Mouse (Mus musculus): ENCODE results near the gene Cfb. TPM values are rescaled to one million over a fixed set of nuclear protein-coding genes. Genes with fewer than 3 reads are reported as not detected.
"Not testable (repeated sequence)": the region's sequence is repeated elsewhere in the genome, so short reads cannot be mapped to it uniquely, and the experiment has no call there.

The Cfb gene
- polyA plus RNA-seq, 1 experiment from 2014 or later: 1.2 TPM

DNA sequence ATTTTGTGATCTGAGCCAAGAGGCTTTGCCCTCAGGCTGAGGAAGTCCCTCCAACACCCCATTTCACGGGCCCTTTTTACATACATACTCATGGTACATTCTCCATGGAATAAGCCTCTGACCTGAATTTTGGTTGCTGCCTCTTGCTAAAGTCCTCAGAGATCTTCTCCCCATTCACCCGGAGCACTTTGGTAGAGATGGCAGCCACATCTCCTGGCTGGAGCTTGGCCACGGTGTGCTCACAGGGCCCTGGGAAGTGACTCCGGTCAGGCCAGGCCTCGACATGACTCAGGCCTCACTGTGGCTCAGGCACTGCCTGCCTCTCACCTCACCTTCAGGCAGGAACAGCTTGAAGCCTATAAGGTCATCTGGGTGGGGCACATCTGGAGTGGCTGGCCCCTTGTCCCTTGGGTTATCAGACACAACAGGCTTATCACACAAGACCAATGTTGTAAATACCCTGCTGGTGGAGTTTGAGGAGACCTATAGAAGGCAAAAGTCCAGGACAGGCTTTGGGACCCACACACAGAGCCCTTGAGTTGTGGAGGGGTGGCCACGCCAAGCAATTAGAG is 21.5 kb downstream of the Cfb start:
- no peak overlapping the region for H3K27ac ChIP-seq (replicated peaks; ENCODE audit: low read depth, low read length)
- no peak overlapping the region for H3K9ac ChIP-seq (replicated peaks; ENCODE audit: low read length)
- no peaks in the 10 kb centered on the region; the same call in none of the 2 replicates for H3K4me1 ChIP-seq (ENCODE audit: control insufficient read depth, insufficient read depth, low read length)
- no peak overlapping the region for H3K4me2 ChIP-seq (ENCODE audit: low read depth, low read length)
- ATAC-seq (replicated peaks; ENCODE audit: insufficient number of reproducible peaks, low FRiP score, low TSS enrichment, low read depth): no peak
- DNase-seq (ENCODE audit: low spot score): no peak
- H3K36me3 ChIP-seq (replicated peaks; ENCODE audit: control insufficient read depth, insufficient read depth, low read depth, low read length): no peaks in the 10 kb centered on the region; the same call in none of the 2 replicates
- WGBS: 89% methylated on average over 6 of the region's 6 CpGs
- H3K9me3 ChIP-seq (replicated peaks; ENCODE audit: control insufficient read depth, low read length): no peaks in the 10 kb centered on the region
- no peak overlapping the region for H3K4me3 ChIP-seq (ENCODE audit: low read depth, low read length)
- no peaks in the 10 kb centered on the region for H3K27me3 ChIP-seq (ENCODE audit: control insufficient read depth, insufficient read depth, low read length)

DNA sequence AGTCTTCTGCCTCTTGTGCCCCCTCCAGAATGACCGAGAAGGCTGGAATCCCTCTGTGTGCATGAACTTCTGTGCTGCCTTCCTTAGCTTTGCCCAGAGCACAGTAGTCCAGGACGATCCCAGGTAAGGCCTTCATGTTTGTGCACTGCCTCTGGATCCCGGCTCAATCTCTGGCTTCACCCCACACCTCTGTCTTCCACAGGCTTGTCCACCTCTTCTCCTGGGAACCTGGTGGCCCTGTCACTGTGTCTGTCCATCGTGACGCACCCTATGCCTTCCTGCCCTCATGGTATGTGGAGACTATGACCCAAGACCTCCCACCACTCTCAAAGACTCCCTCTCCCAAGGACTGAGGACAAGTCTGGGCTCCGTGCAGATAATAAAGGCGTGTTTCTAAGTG is 23.5 kb downstream of the Cfb start:
- 90% methylated on average over 7 of the region's 7 CpGs for WGBS
- H3K9ac ChIP-seq (replicated peaks; ENCODE audit: low read length): no peak overlapping the region
- no peak overlapping the region for H3K4me2 ChIP-seq (ENCODE audit: low read depth, low read length)
- DNase-seq (ENCODE audit: low spot score) (no peak), ATAC-seq (replicated peaks; ENCODE audit: insufficient number of reproducible peaks, low FRiP score, low TSS enrichment, low read depth) (no peak)
- H3K27ac ChIP-seq (replicated peaks; ENCODE audit: low read depth, low read length): no peak overlapping the region
- no peaks in the 10 kb centered on the region for H3K27me3 ChIP-seq (ENCODE audit: control insufficient read depth, insufficient read depth, low read length)
- H3K4me3 ChIP-seq (ENCODE audit: low read depth, low read length): no peak overlapping the region
- no peaks in the 10 kb centered on the region; the same call in 1 of the 2 replicates for H3K36me3 ChIP-seq (replicated peaks; ENCODE audit: control insufficient read depth, insufficient read depth, low read depth, low read length)
- no peaks in the 10 kb centered on the region for H3K9me3 ChIP-seq (replicated peaks; ENCODE audit: control insufficient read depth, low read length)
- no peaks in the 10 kb centered on the region; the same call in none of the 2 replicates for H3K4me1 ChIP-seq (ENCODE audit: control insufficient read depth, insufficient read depth, low read length)

DNA sequence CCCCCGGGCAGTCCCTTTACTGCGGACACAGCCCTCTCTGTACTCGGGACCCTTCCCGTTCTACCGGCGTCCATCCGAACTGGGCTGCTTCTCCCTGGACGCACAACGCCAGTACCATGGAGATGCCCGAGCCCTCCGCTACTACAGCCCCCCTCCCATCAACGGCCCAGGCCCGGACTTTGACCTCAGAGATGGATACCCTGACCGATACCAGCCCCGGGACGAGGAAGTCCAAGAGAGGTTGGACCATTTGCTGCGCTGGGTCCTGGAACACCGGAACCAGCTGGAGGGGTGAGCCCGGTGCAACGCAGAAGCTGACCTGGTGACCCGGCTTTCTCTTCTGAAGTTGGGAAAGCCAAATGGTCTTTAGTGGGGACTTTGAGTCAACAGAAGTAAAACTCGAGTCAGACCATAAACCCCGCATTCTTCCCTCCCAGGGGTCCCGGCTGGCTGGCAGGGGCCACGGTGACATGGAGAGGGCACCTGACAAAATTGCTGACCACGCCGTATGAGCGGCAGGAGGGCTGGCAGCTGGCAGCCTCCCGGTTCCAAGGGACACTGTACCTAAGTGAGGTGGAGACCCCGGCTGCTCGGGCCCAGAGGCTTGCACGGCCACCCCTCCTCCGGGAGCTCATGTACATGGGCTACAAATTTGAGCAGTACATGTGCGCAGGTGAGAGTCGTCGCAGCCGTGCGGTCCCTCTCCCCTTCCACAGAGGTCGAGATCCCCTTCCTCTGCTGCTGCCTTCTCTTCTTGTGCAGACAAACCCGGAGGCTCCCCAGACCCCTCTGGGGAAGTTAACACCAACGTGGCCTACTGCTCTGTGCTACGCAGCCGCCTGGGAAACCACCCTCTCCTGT is 24.6 kb downstream of the Cfb start:
- H3K4me2 ChIP-seq (ENCODE audit: low read depth, low read length): peak overlapping the region; percentile 90
- peak overlapping the region; percentile 35; the same call in 1 of the 2 replicates for H3K27ac ChIP-seq (replicated peaks; ENCODE audit: low read depth, low read length)
- H3K9ac ChIP-seq (replicated peaks; ENCODE audit: low read length): peak overlapping the region; percentile 71
- no peaks in the 10 kb centered on the region; the same call in none of the 2 replicates for H3K4me1 ChIP-seq (ENCODE audit: control insufficient read depth, insufficient read depth, low read length)
- H3K4me3 ChIP-seq (ENCODE audit: low read depth, low read length): peak overlapping the region; percentile 61
- no peaks in the 10 kb centered on the region; the same call in 1 of the 2 replicates for H3K36me3 ChIP-seq (replicated peaks; ENCODE audit: control insufficient read depth, insufficient read depth, low read depth, low read length)
- WGBS: 36% methylated on average over 40 of the region's 43 CpGs
- no peak for DNase-seq (ENCODE audit: low spot score)
- H3K27me3 ChIP-seq (ENCODE audit: control insufficient read depth, insufficient read depth, low read length): no peaks in the 10 kb centered on the region
- 0 out of 2 replicates have a peak, but pooled peaks have one; percentile 22 for ATAC-seq (replicated peaks; ENCODE audit: insufficient number of reproducible peaks, low FRiP score, low TSS enrichment, low read depth)
- H3K9me3 ChIP-seq (replicated peaks; ENCODE audit: control insufficient read depth, low read length): no peaks in the 10 kb centered on the region

DNA sequence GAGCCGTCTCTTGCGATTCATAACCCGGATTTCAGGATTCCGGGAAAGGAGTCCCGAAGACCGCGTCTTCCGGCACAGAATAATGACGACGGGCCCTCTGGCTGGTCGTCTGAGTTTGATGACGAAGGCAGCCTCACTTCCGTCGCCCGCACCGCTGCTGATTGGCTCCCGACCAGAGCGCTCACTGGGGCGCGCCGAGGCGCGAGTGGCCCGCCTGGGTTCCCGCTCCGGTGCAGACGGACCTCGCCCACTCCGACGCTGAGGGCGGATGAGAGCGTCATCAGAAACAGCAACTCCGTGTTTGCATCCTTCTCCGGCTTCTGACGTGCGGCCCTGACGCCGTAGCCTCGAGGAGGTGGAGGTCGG is 25.5 kb downstream of the Cfb start, which contains the start of the genes Stk19 and Dxo:
Stk19 (minus strand) TSS at position 90 of the 366 bp plus-strand sequence.
Dxo (plus strand) TSS at position 164 of the 366 bp plus-strand sequence.
- ATAC-seq (replicated peaks; ENCODE audit: insufficient number of reproducible peaks, low FRiP score, low TSS enrichment, low read depth) (peak; percentile 91), DNase-seq (ENCODE audit: low spot score) (peak; percentile 98)
- H3K4me3 ChIP-seq (ENCODE audit: low read depth, low read length): peak within 1 kb of the TSS; percentile 61
- H3K27me3 ChIP-seq (ENCODE audit: control insufficient read depth, insufficient read depth, low read length): no peaks in the 10 kb centered on the region
- no peaks in the 10 kb centered on the region for H3K9me3 ChIP-seq (replicated peaks; ENCODE audit: control insufficient read depth, low read length)
- H3K9ac ChIP-seq (replicated peaks; ENCODE audit: low read length): peak within 1 kb of the TSS; percentile 71
- H3K36me3 ChIP-seq (replicated peaks; ENCODE audit: control insufficient read depth, insufficient read depth, low read depth, low read length): no peaks in the 10 kb centered on the region; the same call in 1 of the 2 replicates
- H3K27ac ChIP-seq (replicated peaks; ENCODE audit: low read depth, low read length): peak within 1 kb of the TSS; percentile 35
- WGBS: 0% methylated on average over 40 of the region's 40 CpGs
- peak within 1 kb of the TSS; percentile 92 for H3K4me2 ChIP-seq (ENCODE audit: low read depth, low read length)
- no peaks in the 10 kb centered on the region; the same call in none of the 2 replicates for H3K4me1 ChIP-seq (ENCODE audit: control insufficient read depth, insufficient read depth, low read length)

DNA sequence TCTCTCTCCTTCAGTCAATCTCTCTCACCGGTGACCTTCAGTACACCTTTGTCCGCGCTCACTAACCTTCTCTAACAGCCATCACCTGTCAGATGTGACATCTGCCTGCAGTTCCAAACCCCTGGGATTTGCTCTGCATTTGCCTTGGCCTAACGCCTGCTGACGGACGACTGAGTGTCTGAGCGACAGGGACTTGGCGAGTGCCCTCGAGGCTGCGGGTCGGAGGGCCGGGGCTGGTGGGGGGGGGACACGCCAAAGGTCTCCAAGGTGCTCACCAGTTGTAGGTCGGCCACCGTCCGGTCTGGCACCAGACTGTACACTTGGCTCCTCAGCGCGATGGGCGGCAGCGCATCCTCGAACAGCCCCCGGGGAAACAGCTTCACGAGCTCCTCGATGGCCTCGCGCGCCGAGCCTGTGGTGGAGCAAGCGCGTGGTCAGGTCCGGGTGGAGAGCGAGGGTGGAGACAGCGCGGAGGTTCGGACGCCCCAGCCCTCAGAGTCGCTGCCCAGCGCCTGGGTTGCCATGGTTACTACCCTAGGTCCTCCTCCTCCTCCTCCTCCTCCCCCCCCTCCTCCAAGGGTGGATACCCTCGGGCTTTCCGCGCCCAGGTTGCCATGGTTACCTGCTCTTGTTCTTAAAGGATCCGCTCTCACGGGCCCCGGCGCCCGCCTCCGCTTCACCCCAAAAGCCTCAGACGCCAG is 26.0 kb downstream of the Cfb start:
- H3K27ac ChIP-seq (replicated peaks; ENCODE audit: low read depth, low read length): no peak overlapping the region; the same call in 1 of the 2 replicates
- H3K36me3 ChIP-seq (replicated peaks; ENCODE audit: control insufficient read depth, insufficient read depth, low read depth, low read length): no peaks in the 10 kb centered on the region; the same call in 1 of the 2 replicates
- DNase-seq (ENCODE audit: low spot score) (no peak), ATAC-seq (replicated peaks; ENCODE audit: insufficient number of reproducible peaks, low FRiP score, low TSS enrichment, low read depth) (peak; percentile 62)
- H3K4me3 ChIP-seq (ENCODE audit: low read depth, low read length): peak overlapping the region; percentile 61
- H3K4me2 ChIP-seq (ENCODE audit: low read depth, low read length): peak overlapping the region; percentile 92
- H3K9ac ChIP-seq (replicated peaks; ENCODE audit: low read length): peak overlapping the region; percentile 62
- no peaks in the 10 kb centered on the region; the same call in none of the 2 replicates for H3K4me1 ChIP-seq (ENCODE audit: control insufficient read depth, insufficient read depth, low read length)
- H3K27me3 ChIP-seq (ENCODE audit: control insufficient read depth, insufficient read depth, low read length): no peaks in the 10 kb centered on the region
- no peaks in the 10 kb centered on the region for H3K9me3 ChIP-seq (replicated peaks; ENCODE audit: control insufficient read depth, low read length)
- 4% methylated on average over 43 of the region's 48 CpGs for WGBS

DNA sequence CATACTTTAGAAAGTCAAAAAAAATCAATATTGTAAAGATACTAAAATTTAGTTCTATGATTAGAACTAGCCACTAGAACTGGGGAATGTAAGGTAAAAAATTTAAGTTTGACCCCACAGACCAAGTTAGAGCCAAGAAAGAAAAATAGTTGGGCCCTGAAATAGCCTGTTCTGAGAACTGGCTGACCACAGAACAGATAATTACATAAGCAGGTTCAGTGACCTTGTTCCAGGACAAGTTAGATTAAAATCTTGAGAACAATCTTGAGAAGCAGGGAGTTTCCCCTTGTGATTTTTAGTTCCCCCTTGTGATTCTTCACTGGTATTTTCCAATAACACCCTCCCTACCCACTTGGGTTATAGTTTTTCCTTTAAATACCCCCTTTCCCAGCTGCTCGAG is 31.5 kb downstream of the Cfb start:
- not testable (repeated sequence) for H3K4me1 ChIP-seq (ENCODE audit: control insufficient read depth, insufficient read depth, low read length); H3K9ac ChIP-seq (replicated peaks; ENCODE audit: low read length); ATAC-seq (replicated peaks; ENCODE audit: insufficient number of reproducible peaks, low FRiP score, low TSS enrichment, low read depth); H3K27ac ChIP-seq (replicated peaks; ENCODE audit: low read depth, low read length); H3K4me2 ChIP-seq (ENCODE audit: low read depth, low read length); H3K9me3 ChIP-seq (replicated peaks; ENCODE audit: control insufficient read depth, low read length); H3K27me3 ChIP-seq (ENCODE audit: control insufficient read depth, insufficient read depth, low read length); H3K36me3 ChIP-seq (replicated peaks; ENCODE audit: control insufficient read depth, insufficient read depth, low read depth, low read length); DNase-seq (ENCODE audit: low spot score); H3K4me3 ChIP-seq (ENCODE audit: low read depth, low read length)
- 85% methylated on average over 1 of the region's 1 CpGs for WGBS

DNA sequence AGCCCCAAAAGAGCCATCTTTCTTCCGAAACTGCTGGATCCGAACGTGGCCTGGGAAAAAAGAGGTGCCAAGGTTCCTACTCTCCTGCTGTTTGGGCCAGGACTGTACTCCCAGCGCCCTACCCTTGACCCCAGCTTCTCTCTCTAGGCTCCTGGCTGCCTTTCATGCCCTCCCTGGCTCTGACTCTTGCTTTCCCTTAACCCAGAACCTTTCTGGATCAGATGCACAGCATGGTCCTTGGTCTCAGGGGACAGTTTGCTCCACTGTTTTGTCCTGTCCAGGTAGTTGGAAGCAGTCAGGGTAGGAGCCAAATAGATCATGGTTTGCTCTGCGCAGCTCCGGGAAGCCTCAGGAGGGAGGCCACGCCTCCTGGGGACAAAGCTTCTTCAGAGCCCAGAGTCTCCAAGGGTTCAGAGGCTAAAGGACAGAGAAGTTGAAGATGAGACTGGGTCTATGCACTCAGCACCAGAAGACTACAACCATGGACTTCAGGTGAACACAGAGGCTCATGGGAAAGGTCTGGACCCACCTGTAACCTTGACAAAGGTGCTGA is 47.4 kb downstream of the Cfb start:
- Histone ChIP-seq H3K9ac (replicated peaks; ENCODE audit: low read length) (no peak overlapping the region), H3K4me2 (ENCODE audit: low read depth, low read length) (no peak overlapping the region), H3K9me3 (replicated peaks; ENCODE audit: control insufficient read depth, low read length) (no peaks in the 10 kb centered on the region), H3K4me1 (ENCODE audit: control insufficient read depth, insufficient read depth, low read length) (no peaks in the 10 kb centered on the region), H3K4me3 (ENCODE audit: low read depth, low read length) (no peak overlapping the region), H3K27me3 (ENCODE audit: control insufficient read depth, insufficient read depth, low read length) (no peaks in the 10 kb centered on the region), H3K36me3 (replicated peaks; ENCODE audit: control insufficient read depth, insufficient read depth, low read depth, low read length) (no peaks in the 10 kb centered on the region), H3K27ac (replicated peaks; ENCODE audit: low read depth, low read length) (no peak overlapping the region)
- ATAC-seq (replicated peaks; ENCODE audit: insufficient number of reproducible peaks, low FRiP score, low TSS enrichment, low read depth): no peak
- DNase-seq (ENCODE audit: low spot score): no peak
- 78% methylated on average over 7 of the region's 7 CpGs for WGBS

All from embryonic facial prominence, embryonic 11.5 days (tissue).